Mouse (Mus musculus) Patski (cell line): ENCODE measurements around the gene Nr1d1. TPM values are rescaled to one million over a fixed set of nuclear protein-coding genes. Genes with fewer than 3 reads are reported as not detected.
"Not testable (repeated sequence)": the region's sequence is repeated elsewhere in the genome, so short reads cannot be mapped to it uniquely, and the experiment has no call there.

ENCODE experiments used
- ATAC-seq: fragments of 100-300 bp; one replicate; pipeline ENCODE4 v1.8.0; 2021
- CTCF ChIA-PET: fragments of 350-600 bp; sonication (Branson Sonifier 250); formaldehyde crosslinking; loops from one replicate; lab custom pipeline; 2022; ENCODE audit warnings: inconsistent platforms; lab: Charles Lee
- POLR2A ChIA-PET: fragments of 350-600 bp; sonication (Branson Sonifier 250); formaldehyde crosslinking; loops from one replicate; lab custom pipeline; 2022; ENCODE audit warnings: antibody characterized with exemption, inconsistent platforms; lab: Charles Lee
- DNase-seq: peaks from one replicate; pipeline ENCODE4 v3.0.0-alpha.2; 2011; ENCODE audit warnings: low read depth, low spot score
- H3K27me3 ChIP-seq: fragments of 371-371 bp; one replicate; pipeline ENCODE4 v1.5.1; 2021
- CTCF ChIP-seq: fragments of 100-300 bp; IDR thresholded peaks from one replicate; pipeline ENCODE4 v1.5.1; 2021
- in situ Hi-C: fragments of 300-500 bp; cut with MboI; formaldehyde crosslinking; loops from 3 replicates; pipeline ENCODE4 v1.11.1; 2018; ENCODE audit warnings: low pct_unique_long_range_greater_than_20kb, mixed read lengths
- polyA plus RNA-seq: library from polyadenylated mRNA; unstranded; gene quantifications from one replicate; pipeline ENCODE4 v1.2.3, GENCODE M21; 2021

Nr1d1 gene
- polyA plus RNA-seq, 1 experiment from 2014 or later: 37.2 TPM

DNA sequence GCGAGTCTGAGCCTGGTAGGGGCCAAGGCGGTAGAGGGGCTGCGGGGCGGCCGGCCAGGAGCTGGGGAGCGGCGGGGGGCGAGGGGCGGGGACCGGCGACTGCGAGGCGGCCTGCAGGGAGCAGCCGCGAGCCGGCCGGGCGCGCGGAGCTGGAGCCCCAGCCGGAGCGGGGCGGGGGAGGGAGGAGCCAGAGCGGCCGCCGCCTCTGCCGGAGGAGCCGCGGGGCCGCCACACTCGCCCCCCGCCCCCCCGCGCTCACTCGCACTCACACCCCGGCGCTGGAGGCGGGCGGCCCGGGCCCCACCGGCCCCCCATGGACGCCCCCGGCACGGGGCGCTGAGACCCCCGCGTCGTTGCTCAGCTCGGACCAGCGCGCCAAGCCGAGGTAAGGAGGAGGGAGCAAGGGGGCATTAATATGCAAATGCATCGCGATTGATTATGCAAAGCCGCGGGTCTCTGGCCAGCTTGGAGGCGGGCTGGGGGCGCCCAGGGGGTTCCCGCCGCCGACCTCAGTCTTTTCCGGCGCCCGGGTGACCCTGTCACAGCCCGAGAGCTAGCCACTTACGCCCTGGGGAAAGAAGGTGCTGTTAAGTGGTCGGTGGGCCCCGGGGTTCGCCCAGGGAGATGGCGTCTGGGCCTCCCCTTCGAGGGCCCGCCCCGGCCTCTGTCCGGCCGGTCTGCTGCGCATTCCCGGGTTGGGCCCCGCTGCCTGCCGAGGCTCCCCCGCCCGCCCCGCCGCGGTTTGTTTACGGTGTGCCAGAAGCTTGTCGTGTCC, 33.3 kb downstream of the Nr1d1 start:
- ChIA-PET CTCF (interaction anchor here (0.8 to 5.7 kb wide), 12 partner anchors 9 to 47 kb away, joined by 3 to 40 read pairs (median 6); no protein-coding TSS in a partner anchor), POLR2A (interaction anchor here (0.6 to 2.8 kb wide), 14 partner anchors 9 to 67 kb away, joined by 3 to 23 read pairs (median 4); partner anchors contain the start of genes Csf3, Med24 and Msl1)
- no peak for TF ChIP-seq CTCF
- in situ Hi-C loops: no loop called here
- ATAC-seq (peak; percentile 53), DNase-seq (no peak)
- no peaks in the 10 kb centered on the region for H3K27me3 ChIP-seq

DNA sequence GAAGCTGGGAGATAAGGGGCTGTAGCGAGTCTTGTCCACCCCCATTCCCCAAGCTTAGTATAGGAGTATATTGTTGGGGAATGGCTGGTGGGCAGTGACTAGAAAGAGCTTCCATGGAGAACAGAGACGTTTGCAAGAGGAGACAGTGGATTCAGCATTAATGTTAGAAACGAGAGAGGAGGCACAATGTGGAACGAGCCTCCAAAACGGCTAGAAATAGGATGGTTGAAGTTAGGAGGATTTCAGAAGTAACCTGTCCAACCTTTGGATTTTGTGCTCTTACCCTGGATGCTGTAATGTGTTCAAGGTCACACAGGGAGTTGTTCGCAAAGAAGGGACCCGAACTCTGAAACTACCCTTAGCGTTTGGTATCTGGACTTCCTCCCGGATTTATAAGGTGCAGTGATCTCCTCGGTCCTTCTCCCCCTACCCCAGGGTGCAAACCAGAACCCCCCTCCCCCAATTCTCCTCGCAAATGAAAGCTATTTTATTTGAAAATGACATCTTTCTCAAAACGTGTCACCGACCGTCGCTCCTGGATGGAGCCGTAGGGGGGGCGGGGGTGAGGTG, 34.0 kb downstream of the Nr1d1 start:
- no peak for TF ChIP-seq CTCF
- CTCF ChIA-PET: interaction anchor here (1.0 to 5.7 kb wide), 11 partner anchors 9 to 48 kb away, joined by 3 to 40 read pairs (median 7); no protein-coding TSS in a partner anchor
- DNase-seq: no peak
- no peaks in the 10 kb centered on the region for H3K27me3 ChIP-seq
- no peak for ATAC-seq
- POLR2A ChIA-PET: interaction anchor here (0.6 to 2.8 kb wide), 11 partner anchors 8 to 55 kb away, joined by 3 to 23 read pairs (median 4); partner anchors contain the start of genes Csf3, Msl1 and Nr1d1
- in situ Hi-C loops: no loop called here

DNA sequence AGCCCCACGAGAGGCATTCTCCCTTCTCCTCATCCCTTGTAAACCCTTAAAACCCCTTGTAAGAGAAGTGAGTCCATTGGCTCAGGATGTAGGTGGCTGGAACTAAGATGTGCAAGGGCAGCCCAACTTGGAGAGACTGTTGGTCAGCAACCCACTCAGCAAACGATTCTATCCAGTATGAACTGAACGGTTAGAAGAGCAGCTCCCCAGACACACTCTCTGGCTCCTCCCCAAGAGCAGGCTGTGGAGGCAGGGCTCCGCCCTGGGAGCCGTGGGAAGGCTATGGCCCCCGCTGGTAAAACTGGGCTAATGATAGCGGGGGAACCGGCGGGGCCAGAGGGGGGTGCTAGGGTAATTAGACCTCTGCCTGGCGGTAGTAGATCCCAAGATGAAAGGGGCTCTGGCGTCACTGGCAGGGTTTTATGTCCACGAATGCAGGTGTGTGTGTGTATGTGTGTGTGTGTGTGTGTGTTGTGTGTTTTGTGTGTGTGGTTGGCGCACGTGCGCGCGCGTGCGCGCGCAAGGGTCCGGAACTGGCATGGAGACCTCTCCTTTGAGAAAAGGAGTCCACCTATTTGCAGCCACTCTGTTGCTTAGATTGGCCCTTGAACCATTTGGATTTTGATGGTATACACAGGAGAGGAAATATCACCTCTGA, 34.6 kb downstream of the Nr1d1 start, which contains the start of gene Thra:
TSS of gene Thra (plus strand) at position 246 of the 658 bp plus-strand sequence.
- H3K27me3 ChIP-seq: no peaks in the 10 kb centered on the region
- in situ Hi-C loops: no loop called here
- POLR2A ChIA-PET: interaction anchor here (0.6 to 2.8 kb wide), 7 partner anchors 8 to 49 kb away, joined by 3 to 12 read pairs (median 3); partner anchors contain the start of genes Csf3 and Nr1d1
- CTCF ChIA-PET: interaction anchor here (0.7 to 5.7 kb wide), 11 partner anchors 9 to 49 kb away, joined by 3 to 40 read pairs (median 7); no protein-coding TSS in a partner anchor
- ATAC-seq (no peak), DNase-seq (no peak)
- no peak for TF ChIP-seq CTCF

GRCm38 (mm10) chr11:98740026-98740392, 35.1 kb downstream of the Nr1d1 start:
- no peaks in the 10 kb centered on the region for H3K27me3 ChIP-seq
- ChIA-PET CTCF (interaction anchor here (0.7 to 3.5 kb wide), 4 partner anchors 9 to 47 kb away, joined by 3 to 13 read pairs (median 5); no protein-coding TSS in a partner anchor), POLR2A (no interaction called here)
- in situ Hi-C loops: no loop called here
- TF ChIP-seq CTCF: no peak
- ATAC-seq (no peak), DNase-seq (no peak)

DNA sequence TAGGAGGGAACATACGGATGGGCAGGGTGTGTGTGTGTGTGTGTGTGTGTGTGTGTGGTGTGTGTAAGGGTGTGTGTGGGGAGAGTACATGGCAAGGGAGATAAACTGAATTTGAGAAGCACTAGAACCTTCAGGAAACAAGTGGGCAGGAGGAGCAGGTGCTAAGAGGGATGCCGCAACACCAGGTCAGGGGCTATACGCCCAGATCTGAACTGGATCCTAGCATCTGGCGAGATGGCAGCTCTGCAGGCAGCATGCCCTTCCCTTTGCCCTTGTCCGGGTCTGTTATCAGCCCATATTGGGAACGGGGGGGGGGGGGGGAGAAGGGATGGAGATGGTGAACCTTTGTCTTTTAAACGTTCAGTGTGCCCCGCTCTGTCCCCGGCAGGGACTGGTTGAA, 36.2 kb downstream of the Nr1d1 start:
- no peak for ATAC-seq
- H3K27me3 ChIP-seq: no peaks in the 10 kb centered on the region
- in situ Hi-C loops: no loop called here
- POLR2A ChIA-PET: interaction anchor here (0.6 kb wide), 1 partner anchor 48 kb away, joined by 5 read pairs; no protein-coding TSS in a partner anchor
- no peak for TF ChIP-seq CTCF
- DNase-seq: no peak
- CTCF ChIA-PET: no interaction called here

DNA sequence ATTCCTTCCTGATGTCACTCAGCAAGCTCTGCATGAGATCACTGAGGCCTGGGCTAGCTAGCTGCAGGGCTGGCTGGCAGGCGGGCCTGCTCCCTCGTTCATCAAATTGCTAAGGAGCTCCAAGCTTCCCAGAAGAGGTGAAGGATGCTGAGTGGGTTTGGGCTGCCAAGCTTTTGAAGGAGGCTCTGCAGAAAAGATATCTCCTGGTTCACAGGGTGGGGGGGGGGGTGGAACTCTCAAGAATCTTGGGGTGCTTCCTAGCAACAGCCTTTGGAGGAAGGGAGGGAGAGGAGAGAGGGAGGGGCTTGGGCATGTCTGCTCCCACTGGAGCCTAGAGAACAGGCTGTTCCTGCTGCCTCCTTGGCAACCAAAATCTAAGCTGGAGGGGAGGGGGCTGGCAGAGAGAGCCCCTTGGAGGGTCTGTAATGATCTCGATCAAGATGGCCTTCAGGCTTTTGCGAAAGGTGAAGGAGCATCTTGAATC, 36.7 kb downstream of the Nr1d1 start:
- ChIA-PET POLR2A (interaction anchor here (0.6 kb wide), 1 partner anchor 48 kb away, joined by 5 read pairs; no protein-coding TSS in a partner anchor), CTCF (no interaction called here)
- DNase-seq (no peak), ATAC-seq (no peak)
- H3K27me3 ChIP-seq: no peaks in the 10 kb centered on the region
- no peak for TF ChIP-seq CTCF
- in situ Hi-C loops: no loop called here

DNA sequence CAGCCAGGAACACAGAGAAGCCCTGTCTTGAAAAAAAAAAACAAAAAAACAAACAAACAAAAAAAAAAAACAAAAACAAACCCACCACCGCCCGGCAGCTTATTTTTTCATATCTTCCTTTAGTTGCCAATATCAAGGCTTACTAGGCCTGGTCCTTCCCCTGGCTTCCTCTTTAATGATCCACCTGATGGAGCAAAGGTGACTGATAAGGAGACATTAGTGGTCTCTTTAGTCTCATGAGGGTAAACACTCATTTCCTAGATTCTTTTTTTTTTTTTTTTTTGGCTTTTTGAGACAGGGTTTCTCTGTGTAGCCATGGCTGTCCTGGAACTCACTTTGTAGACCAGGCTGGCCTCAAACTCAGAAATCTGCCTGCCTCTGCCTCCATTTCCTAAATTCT, 37.9 kb downstream of the Nr1d1 start:
- POLR2A ChIA-PET: interaction anchor here (0.6 kb wide), 1 partner anchor 45 kb away, joined by 3 read pairs; no protein-coding TSS in a partner anchor
- CTCF ChIA-PET: interaction anchor here (0.7 kb wide), 1 partner anchor 21 kb away, joined by 4 read pairs; no protein-coding TSS in a partner anchor
- DNase-seq, in situ Hi-C loops, ATAC-seq, H3K27me3 ChIP-seq: not testable (repeated sequence)

- DNase-seq (no peak), ATAC-seq (no peak)
- ChIA-PET POLR2A (no interaction called here), CTCF (no interaction called here)
- TF ChIP-seq CTCF: no peak
- in situ Hi-C loops: no loop called here
- no peaks in the 10 kb centered on the region for H3K27me3 ChIP-seq
Measured at GRCm38 (mm10) chr11:98736176-98736575, 39.0 kb downstream of the Nr1d1 start.

GRCm38 (mm10) chr11:98735111-98735510, 40.0 kb downstream of the Nr1d1 start:
- H3K27me3 ChIP-seq: no peaks in the 10 kb centered on the region
- DNase-seq: no peak
- ATAC-seq: no peak
- POLR2A ChIA-PET: no interaction called here
- CTCF ChIA-PET: interaction anchor here (0.7 kb wide), 1 partner anchor 52 kb away, joined by 3 read pairs; no protein-coding TSS in a partner anchor
- no peak for TF ChIP-seq CTCF
- in situ Hi-C loops: no loop called here

GRCm38 (mm10) chr11:98734020-98734419, 41.1 kb downstream of the Nr1d1 start:
- ChIA-PET POLR2A (no interaction called here), CTCF (interaction anchor here (0.7 kb wide), 1 partner anchor 53 kb away, joined by 3 read pairs; no protein-coding TSS in a partner anchor)
- H3K27me3 ChIP-seq: no peaks in the 10 kb centered on the region
- in situ Hi-C loops: no loop called here
- no peak for ATAC-seq
- TF ChIP-seq CTCF: peak; percentile 67
- DNase-seq: no peak
